Mouse (Mus musculus): ENCODE data around the gene Tspo.

The Tspo gene

DNA sequence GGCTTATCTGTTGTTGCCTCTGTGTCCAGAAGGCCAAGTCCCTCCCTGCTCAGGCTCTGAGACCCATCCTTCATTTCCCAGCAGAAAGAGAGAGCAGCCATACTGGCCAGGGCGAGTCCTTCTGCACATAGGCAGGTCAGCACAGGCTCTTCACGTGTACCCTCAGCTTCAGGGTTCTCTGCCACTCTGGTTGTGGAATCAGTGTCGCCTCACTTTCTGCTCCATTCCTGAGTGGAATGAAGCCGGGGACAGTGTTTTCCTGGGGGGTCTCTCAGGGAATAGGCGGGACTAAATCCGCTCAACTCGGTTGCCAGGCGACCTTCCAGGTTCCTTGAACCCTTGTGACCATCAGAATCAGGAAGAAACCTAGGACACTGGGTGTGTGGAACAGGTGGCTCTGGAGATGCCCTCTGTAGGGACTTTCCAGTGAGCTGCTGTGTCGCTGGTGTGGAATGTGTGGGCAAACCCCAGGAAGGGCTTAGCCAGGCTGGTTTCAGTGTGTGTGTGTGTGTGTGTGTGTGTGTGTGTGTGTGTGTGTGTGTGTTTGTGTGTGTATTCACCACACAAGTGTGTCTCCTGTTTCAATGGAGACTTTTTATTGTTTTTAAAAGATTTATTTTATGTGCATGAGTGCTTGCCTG is 21.6 kb upstream of the Tspo start:
- DNase-seq (ENCODE audit: low read depth, low spot score), result no peak

DNA sequence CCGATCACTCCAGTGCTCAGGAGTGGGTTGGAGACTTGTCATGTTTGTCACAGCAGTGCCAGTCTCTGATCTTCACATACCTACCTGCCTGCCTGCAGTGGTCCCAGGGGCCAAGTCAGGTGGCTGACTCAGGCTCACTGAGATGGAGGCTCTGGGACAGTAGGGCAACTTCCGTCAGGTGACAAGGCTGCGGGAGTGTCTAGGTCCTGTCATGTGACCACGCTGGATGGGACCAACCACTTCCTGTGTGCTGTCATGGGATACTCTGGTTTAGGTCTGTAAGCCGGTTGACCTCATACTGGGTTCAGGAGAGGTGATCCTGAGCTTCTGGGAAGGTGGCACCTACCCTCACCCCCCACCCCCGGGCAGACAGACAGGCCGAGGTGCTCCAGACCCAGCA is 17.4 kb upstream of the Tspo start:
- no peak for DNase-seq (ENCODE audit: low read depth, low spot score)

DNA sequence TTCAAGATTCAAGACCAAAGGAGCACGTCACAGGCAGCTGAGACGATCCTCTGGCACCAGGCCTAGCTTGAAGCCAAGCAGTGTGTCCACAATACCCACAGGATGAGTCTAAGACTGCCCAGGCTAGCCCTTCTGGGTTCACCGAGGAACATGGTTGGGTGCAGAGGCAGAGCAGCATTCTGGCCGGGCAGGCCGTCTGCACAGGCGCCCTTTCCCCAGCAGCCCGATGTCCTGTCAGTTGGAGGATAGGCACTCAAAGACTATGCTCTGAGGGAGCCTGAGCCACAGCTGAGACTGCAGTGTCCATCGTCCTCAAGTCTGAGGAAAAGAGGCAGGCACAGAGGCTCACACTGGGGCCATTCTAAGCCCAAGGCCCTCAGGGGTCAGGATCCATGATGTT is 16.2 kb upstream of the Tspo start:
- no peak for DNase-seq (ENCODE audit: low read depth, low spot score)

DNA sequence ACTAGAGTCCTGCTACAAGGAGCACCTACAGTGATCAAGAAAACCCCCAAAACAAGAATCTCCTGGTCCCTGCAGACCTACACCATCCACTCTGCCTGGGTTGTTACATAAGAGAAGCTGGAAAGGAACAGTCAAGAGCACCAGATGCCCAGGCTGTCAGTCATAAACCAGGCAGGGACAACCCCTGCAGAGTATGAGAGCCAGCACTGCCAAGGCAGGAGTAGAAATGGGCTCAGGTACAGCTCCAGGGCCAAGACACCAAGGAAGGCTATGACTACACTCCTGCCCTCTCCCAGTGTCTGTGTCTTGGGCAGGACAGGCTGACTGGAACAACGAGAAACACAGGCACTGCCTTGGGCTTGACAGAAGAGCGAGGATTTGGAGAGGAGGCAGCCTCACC is 13.3 kb upstream of the Tspo start:
- peak; percentile 15 for DNase-seq (ENCODE audit: low read depth, low spot score)

DNA sequence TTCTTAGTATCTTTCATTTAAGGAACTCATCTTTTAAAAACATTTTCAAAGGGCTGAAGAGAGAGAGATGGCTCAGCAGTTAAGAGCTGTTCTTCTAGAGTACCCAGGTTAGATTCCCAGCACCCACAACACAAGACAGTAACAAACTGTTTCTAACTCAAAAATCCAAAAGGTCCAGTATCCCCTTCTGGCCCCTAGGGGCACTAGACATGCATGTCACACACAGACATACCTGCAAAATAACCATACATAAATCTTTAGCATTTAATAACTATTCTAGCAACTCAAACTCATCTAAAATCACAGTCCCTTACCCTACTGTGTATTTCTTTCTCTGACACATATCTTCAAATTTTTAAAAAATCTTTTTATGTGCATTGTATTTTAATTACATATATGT is 9.6 kb upstream of the Tspo start:
- no peak for DNase-seq (ENCODE audit: low read depth, low spot score)

DNA sequence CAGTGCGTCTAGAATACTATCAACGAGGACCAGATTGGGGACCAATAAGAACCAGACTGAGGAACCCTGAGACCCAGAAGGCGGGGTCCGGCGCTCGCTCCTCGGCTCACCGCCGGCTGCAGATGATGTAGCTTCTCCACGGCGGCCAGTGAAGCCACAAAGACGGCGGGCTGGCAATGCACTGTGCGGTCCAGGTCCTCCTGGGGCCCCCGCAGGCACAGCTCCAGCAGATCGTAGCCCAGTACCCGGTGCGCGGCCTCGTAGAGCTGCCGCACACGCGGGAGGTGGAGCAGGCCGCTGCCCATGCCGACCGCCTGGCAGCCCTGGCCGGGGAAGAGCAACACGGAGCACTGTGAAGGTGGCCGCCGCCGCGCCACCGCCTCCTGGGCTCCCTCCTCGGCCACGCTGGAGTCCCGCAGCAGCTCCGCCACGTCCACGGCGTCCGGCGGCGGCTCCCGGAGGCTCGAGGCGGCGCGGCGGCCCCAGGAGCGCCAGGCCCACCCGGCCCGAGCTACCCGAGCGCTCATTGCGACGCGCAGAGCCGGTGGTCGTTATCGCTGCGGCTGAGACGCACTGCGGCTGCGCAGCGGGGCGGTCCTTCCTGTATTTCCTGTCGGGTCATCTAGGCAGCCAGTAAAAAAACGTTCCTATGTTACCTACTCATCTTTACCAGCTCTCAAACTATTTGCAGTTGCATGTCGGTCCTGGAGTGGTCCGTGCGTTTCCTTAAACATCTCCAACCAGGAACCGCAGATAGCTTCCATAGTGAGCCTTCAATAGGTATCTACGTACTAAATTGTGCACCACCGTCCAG is 8.0 kb upstream of the Tspo start:
- peak; percentile 92 for DNase-seq (ENCODE audit: low read depth, low spot score)

DNA sequence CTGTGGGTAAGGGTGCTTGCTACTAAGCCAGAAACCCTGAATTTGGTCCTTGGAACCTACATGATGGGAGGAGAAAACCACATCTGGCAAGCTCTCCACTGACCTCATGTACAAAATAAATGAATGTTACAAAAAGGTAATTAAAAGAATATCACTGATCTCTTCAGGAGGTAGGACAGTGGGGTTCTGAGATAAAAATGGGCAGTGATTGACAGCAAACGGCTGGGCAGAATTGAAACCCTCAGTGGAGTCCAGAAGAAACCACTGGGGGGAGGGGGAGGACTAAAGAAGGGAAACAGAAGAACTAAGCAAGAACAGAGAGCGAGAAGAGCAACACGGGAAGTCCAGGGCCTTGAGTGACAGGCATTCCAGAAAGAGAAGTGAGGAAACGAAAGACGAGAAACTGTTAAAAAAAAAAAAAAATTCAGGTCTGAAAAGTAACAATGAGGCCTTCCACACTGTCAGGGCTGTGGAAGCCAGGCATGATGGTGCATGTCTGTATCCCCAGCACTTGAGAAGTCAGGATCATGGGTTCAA is 2.4 kb upstream of the Tspo start:
- DNase-seq (ENCODE audit: low read depth, low spot score), result no peak

DNA sequence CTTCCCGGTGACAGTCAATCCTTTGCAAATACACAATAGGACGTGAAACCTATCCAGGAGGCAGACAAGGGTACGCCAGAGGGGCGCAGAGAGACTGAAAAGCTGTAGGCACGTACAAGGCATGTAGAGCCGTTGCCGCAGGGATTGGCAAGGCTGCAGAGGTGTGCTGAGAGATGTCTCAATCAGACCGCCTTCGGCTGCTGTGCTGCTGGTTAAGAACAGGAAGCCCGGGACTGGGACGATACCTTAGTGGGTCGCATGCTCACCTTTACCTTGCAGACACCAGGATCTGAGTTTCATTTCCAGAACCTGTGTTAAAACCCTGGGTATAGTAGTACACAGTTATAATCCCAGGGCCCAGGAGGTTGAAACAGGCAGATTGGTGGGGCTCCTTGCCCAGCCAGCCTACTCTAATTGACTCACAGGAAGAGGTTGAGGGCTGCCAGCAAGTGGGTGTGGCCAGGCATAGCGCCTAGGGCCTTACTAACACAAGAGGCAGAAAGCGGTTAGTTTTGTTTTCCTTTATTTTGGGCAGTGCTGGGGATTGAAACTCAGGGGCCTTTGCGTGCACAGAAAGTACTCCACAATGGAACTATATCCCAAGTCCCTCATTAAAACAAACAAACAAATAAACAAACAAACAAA is 644 bp upstream of the Tspo start:
- DNase-seq (ENCODE audit: low read depth, low spot score), result peak; percentile 77

DNA sequence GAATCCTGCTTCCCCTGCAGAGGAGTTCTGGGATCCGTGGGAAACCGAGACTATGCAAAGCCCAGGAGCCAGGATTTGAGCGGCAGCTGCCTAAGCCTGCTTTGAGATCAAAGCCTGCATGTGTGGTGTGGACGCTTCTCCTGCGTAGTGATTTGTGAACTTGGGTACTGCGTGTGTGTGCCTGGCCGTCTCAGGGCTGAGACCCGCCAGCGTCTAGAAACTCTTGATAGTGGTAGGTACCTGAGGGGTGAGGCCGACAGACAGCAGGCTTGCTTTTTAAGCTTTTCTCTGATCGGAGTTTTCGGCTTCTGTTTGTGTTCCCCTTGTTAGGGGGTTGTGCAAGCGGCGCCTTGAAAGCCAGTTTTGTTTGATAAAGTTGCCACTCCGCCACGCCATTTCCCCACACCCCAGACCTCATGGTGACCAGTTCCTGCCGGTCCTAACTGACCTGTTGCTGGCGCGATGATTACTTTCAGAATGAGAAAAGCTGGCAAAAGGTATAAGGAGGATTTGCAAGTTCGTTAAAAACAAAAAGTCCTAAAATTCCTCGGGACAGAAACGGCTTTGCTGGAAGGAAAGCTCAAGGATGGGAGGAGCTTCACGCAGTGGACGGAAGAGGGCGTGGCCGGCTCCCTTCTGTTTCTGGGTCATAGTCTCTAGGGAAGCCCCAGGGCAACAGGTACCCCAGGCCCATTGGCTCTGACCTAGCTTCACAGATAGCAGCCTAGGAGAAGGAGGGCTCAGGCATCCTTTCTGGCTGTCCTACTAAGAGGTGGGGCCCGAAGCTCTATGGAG is 662 bp downstream of the Tspo start:
- no peak for DNase-seq (ENCODE audit: low read depth, low spot score)

DNA sequence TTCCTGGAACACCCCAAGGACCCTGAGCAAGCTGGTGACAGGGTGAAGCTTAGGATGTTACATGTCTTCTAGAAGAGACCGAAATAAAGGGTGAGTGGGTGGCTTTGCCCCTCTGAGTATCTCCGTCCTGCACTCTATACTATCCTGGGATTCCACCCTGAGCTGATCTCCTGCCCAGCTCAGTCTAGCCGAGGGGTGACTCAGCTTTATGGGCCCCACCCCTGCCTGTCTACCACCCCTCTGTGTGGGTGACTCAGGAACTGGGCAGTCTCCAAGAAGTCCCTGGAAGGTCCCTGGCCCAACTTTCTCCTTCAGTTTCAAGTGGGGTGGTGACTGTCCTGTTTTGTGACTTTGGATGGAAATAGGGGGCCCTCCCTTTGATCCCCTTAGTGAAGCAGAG is 2.0 kb downstream of the Tspo start:
- no peak for DNase-seq (ENCODE audit: low read depth, low spot score)

DNA sequence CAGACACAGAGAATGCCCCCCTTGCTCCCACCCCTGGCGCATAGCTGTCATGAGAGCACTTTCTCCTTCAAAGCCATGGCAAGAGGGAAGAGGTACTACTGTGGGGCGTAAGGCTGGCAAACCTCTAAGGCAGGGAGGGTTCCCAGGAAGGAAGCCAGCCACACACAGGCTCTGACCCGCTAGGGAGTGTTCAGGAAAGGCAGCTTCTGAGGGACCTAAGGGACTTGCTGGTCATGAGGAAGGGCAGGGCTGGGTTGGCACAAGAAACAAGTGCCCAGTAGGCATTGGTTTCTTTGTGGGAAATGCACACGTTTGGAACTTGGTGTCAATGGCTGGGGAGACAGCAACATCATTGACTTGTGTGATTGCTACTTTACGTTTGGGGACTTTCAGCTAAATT is 2.6 kb downstream of the Tspo start:
- no peak for DNase-seq (ENCODE audit: low read depth, low spot score)

DNA sequence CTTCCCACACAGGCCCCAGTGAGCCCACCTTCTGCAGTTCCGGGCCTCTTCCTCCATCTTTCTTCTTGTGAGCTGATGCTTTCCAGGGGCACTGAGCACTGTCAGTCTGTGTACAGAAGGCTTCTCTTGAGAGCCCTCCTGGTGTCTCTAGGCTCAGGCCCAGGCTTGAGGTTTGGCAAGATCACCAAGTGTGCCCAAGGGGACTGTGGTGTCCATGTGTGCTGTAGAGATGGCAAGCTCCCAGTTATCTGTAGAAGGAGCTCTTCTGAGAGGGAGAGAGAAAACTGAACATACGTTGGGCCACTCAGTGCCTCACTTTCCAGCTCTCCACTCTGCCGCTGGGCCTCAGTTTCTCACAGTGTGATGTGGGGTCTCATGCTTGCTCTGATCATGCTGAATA is 4.3 kb downstream of the Tspo start:
- DNase-seq (ENCODE audit: low read depth, low spot score), result no peak

DNA sequence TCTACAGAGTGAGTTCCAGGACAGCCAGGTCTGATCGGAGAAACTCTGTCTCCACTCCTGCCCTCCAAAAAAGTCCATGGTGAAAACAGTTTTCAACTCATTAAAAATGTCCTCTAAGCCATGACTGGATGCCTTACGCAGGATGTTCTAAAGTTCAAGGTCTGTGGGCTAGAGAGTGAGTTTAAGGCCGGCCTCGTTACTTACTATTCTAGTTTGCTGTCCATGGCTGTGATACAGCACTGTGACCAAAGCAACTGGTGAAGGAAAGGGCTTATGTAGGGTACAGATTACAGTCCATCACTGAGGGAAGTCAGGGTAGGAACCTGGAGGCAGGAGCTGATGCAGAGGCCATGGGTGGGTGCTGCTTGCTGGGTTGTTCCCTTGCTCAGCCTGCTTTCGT is 5.2 kb downstream of the Tspo start:
- no peak for DNase-seq (ENCODE audit: low read depth, low spot score)

DNA sequence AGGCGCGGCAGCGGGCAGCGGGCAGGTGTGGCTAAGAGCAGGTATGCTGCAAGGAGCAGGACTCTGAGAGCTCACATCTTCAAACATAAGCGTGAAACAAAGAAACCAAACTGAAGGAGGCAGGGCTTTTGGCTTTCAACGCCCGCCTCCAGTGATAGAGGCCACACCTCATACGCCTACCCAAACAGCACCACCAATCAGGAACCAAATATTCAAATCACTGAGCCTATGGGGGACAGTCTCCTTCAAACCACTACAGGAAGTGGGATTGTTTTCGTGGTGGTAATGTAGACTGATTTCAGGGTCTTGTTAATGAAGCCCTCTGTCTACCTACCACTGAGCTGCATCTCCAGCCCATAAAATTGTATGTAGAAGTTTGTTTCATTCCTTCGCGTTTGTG is 6.3 kb downstream of the Tspo start:
- no peak for DNase-seq (ENCODE audit: low read depth, low spot score)

DNA sequence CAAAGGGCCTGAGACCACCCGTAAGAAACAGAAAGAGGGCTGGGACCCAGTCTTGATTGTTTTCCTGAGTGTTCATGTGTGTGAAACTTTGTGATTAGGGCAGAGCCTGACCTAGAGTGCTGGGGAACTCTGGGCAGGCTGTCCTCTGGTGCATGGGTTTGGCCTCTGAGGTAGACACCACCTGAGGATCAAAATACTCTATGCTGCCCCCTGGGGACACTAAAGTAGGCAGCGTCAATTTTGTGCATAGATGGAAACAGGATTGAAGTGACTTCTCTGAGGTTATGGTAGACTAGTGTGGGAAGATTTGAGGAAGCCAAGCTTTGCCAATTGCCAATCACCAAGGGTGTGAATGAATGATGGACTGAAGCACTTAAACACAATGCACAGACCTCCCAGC is 7.2 kb downstream of the Tspo start:
- no peak for DNase-seq (ENCODE audit: low read depth, low spot score)

DNA sequence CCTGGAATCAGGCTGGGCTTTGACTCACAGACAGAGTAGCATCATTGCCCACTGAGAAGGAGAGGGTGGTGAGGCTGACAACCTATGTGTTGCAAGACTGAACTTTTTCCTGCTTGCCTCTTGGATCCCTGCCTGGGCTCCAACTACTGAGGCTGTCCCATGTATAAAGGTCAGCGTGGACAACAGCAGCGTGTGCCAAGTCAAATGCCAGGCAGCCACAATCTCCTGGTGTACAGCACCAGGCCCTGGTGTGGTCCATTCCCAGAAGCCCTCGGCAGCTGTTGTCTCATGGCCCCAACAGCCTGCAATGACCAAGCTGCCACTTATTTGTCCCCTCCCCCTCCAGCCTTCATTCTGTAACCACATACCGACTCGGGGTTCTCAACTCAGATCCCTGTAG is 8.2 kb downstream of the Tspo start:
- DNase-seq (ENCODE audit: low read depth, low spot score), result no peak

DNA sequence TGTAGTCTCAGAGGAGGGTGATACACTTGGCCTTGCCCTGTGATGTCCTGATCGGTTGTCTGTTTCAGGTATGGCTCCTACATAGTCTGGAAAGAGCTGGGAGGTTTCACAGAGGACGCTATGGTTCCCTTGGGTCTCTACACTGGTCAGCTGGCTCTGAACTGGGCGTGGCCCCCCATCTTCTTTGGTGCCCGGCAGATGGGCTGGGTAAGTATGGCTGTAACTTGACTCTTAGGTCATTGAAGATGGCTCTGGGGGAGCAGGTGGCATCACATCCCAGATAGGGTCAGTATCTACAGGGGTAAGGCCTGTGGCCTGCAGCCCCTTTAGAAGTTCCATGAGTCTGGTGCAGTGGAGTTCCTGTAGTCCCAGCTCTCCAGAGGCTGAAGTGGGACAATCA is 8.7 kb downstream of the Tspo start:
- no peak for DNase-seq (ENCODE audit: low read depth, low spot score)

DNA sequence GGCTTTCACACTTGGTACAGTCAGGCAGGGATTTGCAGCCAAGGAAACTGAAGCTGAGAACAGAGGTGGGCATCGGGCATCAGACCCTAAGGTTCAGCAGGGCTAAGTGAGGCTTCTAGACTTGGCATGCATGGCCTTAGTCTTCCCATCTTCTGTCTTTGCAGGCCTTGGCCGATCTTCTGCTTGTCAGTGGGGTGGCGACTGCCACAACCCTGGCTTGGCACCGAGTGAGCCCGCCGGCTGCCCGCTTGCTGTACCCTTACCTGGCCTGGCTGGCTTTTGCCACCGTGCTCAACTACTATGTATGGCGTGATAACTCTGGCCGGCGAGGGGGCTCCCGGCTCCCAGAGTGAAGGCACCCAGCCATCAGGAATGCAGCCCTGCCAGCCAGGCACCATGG is 10.2 kb downstream of the Tspo start:
- DNase-seq (ENCODE audit: low read depth, low spot score), result no peak

DNA sequence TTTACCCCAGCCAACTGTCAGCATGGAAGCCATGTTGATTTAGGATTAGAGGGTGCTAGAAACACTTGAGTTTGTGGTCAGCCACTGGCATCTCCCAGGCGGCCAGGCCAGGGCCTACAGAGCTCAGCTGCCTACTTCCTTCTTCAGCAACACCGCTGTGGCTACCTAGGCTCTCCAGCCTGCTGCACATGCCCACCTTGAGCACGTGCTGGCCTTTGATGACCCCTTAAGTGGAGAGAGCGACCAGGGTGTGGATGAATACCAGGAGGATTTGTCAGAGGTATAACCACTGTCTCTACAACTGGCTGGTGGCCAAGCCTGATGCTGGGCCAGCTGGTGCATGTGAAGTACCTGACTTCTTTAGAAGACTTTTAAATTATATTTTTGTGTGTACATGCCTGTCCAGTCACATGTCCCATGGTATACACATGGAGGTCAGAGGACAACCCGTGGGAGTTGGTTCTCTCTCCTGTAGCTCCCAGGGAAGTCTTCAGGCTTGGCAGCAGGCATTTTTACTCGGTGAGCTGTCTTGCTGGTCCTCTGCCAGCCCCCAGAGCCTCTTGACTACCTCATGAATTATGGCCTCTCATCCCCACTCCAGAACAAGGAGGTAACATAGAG is 11.4 kb downstream of the Tspo start:
- DNase-seq (ENCODE audit: low read depth, low spot score), result no peak

DNA sequence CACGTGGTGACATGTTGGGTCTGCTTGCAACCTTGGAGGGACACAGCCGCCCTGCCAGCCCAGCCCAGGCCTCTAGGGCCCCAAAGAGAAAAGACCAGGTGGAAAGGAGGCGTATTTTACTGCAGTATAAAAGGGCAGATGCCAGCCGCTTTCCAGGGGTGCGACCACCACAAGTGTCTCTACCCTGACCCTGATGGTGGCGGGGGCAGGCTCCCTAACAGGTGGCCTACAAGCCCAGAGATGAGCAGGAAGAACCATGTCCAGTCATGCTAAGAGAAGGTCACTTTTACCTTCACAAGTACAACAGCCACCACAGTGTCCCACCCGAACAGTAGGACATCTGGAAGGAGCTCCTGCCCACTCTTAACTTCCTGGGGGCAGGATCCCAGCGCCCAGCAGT is 12.2 kb downstream of the Tspo start:
- DNase-seq (ENCODE audit: low read depth, low spot score), result no peak

DNA sequence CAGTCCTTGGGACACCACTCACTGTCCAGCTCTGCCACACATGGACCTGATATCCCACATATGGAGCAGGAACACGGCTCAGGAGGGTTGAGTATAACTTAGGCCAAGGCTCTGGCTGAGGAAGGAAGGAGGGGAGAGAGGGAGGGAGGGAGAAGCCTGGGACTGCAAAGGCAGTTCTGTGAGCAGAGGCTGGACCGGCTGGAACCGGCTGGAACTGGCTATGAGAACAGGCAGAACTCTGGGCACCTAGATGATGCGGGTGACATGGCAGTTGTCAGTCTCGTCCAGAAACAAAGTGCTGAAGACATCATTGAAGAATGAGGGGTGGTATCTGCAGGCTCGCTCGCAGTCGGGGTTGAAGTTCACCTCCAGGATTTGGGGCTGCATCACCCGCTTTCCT is 13.3 kb downstream of the Tspo start:
- no peak for DNase-seq (ENCODE audit: low read depth, low spot score)

DNA sequence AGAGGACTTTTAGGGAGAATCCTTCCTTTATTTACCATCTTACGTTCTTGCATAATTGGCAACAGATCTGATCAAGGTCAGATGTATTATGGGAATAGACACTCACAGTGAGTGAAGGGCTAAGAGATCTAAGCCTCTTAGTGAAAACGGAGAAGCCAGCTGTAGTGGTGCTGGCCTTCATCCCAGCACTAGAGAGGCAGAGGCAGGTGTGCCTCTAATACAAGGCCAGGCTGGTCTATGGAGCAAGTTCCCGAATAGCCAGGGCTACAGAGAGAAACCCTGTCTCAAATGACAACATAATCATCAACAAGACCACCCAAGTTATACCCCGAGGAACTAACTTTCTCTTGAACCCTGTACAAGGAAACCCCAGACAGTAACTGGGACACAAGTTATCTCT is 19.5 kb downstream of the Tspo start:
- no peak for DNase-seq (ENCODE audit: low read depth, low spot score)
